Mouse (Mus musculus): ENCODE measurements around the gene Polr3g.
"Not testable (repeated sequence)": the region's sequence is repeated elsewhere in the genome, so short reads cannot be mapped to it uniquely, and the experiment has no call there.

The Polr3g gene

DNA sequence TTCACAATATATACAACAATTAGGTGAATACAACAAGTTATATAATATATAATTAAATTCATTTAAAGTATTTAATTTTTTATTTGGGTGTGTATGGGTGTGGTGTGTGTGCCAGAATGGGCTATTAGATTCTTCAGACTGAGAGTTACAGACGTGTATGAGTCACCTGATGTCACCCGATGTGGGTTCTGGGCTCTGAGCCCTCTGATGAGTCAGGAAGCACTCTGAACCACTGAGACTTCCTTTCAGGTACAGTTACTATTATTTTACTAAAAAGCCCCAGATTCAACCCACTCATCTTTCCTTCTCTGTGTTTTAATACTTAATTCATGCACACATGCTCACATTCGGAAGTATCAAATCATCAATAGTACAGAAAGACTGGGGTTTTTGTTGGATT, 25.9 kb downstream of the Polr3g start:
- DNase-seq: no peak

- DNase-seq: no peak
Measured at GRCm38 (mm10) chr13:81684258-81684657, 26.6 kb downstream of the Polr3g start.

GRCm38 (mm10) chr13:81683107-81683506, 27.7 kb downstream of the Polr3g start:
- DNase-seq: no peak

- no peak for DNase-seq
Measured at GRCm38 (mm10) chr13:81675333-81675732, 35.5 kb downstream of the Polr3g start.

DNA sequence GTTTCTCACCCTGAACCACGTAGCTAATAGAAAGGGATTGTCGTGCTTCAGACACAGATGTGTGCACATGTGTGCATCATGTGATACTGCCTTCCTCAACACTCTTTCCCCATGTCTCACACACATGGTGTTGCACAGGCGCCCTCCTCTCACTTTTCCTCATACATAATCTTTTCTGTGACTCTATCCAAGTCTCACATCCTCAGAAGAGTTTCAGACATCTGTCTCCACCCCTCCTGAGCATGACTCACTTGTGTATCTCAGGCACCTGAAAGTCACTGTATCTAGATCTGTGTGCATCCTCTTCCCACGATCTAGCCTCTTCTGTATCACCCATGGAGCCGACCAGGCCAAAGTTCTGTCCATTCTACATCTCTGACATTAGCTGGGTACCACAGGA, 43.1 kb downstream of the Polr3g start:
- DNase-seq: no peak

GRCm38 (mm10) chr13:81664331-81664698, 46.5 kb downstream of the Polr3g start:
- peak; percentile 48 to 55 for DNase-seq

DNA sequence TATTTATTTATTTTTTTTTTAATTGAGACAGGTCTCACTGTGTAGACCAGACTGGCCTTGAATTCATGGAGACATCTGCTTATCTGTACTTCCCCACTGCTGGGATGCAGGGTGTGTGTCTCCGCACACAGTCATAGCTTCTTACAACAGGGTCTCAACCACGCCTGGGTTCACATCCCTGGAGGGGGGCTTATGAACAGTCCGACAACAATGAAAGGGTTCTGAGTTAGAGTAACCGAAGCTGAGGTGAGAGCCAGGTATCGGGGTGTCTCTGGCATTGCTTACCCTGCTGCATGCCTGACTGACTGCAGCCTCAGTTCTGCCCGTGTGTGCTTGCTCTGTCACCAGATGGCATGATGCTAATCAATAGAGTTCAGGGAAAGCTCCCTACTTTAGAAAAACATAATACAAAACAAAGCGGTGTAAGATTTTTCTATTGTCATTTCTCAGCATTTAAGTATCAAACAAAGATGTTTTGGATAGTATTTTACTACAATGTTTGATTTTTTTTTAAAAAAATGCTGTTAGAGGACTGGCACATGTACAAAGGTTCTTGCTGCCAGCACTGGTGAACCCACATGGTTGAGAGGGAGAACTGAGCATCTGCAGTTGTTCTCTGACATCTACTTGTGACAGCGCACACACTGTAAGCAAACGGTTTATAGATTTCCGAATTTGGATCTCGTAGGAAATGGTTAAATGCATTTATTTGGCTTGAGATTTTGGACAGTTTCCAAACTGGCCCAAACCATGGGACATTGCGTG, 47.1 kb downstream of the Polr3g start:
- peak; percentile 26 to 57 for DNase-seq

DNA sequence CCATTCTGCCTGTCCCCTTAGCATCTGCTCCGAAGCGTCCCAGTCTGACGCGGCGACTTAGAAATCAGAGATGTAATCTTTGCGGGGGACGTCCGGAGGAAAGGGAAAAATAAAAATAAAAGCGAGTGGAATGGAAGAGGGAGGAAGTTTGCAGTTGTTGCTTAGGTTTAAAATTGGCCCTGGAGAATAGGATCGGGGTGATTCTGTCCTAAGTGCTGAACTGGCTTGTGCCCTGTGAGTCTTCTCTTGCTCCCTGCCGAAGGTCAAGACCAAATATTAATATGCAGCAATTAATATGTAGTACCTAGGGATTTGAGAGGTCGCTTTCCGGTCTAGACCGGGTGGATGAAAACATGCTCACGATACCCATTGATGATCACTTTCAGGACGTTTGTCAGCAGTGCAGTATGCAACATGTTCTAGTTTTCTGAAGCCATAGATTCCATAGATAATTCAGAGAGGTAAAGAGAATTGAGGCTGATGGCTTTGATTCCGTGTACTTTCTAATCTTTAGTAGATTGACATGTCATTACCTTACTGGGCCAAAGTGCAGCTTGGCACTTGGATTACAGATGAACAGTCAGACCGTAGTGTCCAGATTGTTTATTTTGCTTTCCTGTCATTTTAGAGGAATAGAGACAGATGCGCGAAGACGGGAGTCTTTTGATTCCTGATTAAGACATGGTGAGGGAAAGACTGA, 52.6 kb downstream of the Polr3g start:
- no peak for DNase-seq

DNA sequence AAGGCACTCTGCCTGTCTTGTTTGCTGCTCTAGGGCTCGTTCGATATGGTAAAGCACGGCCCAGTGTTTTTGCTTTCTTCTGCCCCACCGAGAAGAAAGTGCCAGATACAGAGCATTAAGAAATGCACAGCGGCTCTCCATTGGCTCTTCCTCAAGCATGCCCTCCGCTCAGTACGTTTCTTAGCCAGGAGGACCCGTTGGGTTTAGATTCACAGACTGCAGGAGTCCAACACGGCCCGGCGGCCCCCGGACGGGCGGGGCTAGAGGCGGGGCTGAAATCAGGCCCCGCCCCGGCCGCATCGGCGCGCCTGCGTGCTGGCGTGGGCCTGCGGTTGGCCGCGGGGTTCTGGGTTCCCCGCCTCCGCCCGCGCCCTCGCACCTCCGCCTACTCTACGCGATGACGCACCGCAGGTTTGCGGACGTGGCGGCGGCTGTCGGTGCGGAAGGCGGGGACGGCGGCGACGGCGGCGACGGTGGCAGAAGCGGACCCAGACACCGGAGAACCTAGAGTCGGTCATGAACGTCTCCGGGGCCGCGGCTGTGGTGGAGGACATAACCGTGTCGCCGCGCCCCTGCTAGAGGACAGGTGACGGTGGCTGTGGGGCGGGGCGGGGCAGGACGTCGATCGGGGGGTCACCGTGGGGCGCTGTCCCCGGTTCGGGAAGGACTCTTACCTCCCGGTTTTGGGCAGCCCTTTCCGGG, 53.3 kb downstream of the Polr3g start, which contains the start of gene Lysmd3:
TSS of gene Lysmd3 (plus strand) at position 313 of the 702 bp plus-strand sequence.
- peak; percentile 96 to 97 for DNase-seq

- peak in 1 of 2 experiments; percentile 14 for DNase-seq
Measured at GRCm38 (mm10) chr13:81657008-81657350, 53.8 kb downstream of the Polr3g start.

DNA sequence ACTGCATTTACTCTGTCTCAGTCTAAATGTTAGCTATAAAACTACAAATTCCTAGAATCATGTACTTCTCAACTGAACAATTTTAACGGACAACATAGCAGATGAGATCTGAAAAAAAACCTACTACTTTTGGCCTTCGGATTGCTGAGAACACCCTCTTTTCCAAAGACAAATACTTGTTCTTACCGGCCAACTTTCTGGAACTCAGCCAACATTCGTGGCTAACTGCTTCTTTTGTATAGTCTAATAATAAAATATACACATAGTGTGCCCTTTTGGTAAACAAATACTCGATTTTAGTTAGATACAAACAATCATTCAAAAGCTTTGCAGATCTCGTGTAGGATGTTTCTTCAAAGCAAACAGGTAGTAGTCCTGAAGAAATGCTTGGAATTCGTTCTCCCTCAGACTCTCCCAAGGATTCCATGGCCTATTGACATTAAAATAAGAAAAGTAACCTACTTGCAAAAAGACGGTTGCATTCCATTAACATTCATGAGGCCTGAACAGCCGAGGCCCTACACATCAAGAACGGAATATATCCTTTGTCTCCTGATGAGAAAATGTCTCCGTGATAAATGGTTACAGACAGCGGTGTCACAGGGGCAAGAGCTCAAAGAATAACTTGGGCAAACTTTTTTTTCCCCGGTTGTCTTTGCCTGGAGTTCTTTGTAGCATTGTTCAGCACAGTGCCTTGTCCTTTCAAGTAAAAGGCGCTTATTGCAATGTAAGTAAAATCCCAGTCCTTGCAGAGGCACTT, 54.5 kb downstream of the Polr3g start:
- DNase-seq: peak; percentile 16 to 24

DNA sequence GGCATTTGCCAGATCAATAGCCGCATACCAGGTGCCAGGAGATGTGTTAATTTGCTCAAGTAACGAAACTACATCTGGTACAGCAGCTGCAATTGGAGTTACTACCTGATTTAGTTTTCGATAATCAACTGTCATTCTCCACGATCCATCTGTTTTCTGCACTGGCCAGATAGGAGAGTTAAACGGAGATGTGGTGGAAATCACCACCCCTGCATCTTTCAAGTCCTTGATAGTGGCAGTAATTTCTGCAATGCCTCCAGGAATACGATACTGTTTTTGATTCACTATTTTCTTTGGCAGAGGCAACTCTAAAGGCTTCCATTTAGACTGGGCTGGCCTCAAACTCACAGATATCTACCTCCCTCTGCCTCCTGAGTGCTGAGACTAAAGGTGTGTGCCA, 60.4 kb downstream of the Polr3g start:
- DNase-seq: not testable (repeated sequence)

DNA sequence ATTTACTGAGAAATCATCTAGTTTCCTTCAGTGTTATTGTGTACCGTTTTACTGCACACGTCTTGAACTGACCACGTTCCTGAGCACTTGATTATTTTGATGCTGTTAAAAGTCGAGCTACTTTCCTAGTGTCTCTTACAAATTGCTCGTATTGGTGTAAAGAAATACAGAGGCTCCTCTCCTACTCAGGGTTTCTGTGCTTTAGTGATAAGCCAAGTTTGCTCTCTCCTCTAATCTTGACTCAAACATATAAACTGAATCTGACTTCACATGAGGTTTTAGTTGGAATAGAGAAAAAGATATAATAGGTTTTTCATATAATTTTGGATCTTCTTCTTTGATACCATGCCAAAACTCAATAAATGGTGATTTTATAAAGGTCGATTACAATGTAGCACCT, 64.5 kb downstream of the Polr3g start:
- DNase-seq: no peak

DNA sequence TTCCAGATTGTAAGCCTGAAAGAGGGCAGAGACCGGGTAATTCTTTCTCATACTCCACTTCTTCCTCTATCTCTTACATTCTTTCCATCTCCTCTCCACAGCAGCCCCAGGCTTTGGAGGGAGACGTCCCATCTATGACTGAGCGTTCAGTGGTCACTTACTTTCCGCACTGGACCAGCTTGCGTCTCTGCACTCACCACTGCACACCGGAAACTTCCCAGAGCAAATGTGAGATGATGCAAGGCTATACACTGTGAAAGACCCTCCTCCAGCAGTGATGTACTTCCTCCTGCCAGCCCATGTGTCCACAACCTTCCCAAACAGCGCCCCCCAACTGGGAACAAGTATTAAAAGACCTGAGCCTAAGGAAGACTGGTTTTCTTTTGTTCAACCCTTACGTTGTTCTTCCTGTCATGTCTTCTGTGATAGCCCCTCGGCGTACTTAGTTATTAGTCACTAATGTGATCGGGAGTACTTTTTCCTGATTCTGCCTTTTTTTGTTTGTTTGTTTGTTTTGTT, 66.7 kb downstream of the Polr3g start:
- no peak for DNase-seq

DNA sequence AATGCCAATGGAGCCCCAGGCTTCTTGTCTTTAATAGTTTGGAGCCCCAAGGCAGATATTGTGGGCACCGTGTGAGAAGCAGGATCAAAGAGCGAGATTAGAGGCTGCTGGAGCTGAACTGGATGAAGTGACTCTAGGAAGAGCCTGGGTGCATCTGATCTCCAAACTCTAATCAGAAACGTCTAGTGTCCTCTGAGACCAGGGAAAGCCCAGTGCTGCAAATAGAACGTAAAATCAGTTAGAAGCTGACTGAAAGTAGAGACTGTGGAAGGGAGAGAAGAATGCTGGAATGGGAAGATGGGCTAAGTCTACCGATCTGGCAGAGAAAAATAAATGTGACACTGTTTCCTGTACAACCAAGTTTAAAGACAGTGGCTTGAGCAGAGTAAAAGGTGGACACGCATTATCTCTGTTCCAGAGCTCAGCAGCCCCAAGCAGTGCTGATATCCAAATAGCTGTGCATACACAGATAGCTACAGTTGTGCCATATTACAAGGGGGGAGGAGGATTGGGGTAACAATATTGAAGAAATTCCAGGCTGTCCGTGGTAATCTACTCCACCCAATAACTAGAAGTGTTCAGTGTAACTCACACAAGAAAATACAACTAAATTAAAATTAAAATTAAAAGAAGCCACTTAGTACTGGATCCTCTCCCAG, 68.2 kb downstream of the Polr3g start:
- DNase-seq: no peak

DNA sequence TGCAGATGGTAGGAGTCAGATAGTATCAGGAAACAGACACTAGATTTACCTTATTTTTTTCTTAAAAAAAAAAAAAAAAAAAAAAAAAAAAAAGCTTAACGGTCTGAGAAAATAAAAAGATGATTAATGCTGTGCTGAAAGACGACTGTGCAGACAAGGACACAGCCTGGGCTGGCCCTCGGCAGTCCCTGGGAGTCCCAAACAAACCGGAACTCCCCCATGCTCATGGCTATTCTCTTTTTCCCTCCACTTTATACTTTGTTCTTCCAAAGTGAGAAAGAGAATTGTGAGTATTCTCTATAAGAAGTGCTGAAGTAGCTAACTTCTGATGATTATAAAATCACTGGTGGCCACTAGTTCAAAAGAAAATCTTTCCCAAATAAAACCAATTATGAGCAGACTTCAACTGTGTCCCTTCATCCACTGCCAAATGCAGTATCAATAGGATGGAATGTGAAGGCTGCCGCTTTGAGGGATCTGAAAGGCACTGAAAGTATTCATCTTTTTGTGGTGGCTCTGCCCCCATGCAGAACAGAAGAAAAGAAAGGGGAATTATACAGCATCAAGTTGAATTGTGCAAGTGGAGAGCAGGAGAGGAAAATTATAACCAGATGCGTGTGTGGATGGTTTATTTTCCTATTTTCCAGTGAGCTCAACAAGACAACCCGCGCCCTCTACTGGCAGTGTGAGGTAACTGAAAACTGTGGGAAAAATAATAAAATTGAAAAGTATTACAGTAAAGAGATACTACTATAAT, 69.3 kb downstream of the Polr3g start:
- peak; percentile 74 to 77 for DNase-seq

DNA sequence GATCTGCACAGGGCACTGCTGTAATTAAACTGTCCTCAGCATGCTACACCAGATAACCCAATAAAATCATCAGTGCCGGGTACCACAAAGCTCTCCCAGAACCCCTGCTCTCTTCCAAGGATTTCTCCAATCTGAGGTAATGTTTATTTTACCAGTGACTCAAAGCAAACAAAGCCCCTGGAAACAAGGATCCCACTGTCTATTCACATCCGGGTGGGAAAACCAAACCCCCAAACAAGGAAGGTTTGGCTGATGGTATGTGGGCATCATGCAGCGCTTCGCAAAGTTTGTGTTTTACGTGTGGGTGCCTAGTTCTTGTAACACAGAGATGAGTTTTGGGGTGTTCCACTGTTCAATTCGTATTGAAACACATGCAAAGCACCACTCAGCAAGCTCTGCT, 69.9 kb downstream of the Polr3g start:
- no peak for DNase-seq

- DNase-seq: no peak
Measured at GRCm38 (mm10) chr13:81639624-81640023, 71.2 kb downstream of the Polr3g start.

DNA sequence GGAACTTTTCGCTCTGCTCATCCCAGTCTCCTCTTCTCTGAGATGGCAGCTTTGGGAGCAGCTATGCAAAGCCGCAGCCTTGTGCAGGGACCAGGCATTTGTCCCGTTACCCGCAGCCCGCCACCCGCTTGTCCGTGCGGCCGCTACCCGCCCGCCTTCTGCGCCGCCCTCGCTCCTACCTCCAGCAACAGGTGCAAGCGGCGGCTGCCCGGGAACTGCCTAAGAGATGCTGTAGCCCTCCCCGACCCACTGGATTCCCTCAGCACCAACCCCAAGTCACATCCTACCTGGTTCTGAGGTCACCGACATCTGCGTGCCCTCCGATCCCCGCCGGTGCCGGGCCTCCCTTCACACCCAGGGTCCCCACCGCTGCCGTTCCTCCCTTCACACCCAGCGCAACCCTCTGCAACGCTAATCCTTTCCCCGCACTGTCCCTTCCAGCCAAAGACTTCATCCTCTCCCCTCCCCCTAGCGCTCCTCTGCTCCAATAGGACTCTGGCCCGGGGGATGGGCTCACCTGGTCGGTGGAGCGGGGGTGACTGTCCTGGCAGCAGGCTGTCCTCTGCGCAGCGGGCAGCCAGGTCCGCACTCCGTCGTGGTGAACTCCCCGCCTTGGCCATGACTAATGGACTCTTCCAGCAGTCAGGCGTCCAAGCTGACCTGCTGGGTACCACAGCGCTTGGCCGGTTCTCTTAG, 77.9 kb downstream of the Polr3g start, which contains the start of gene Adgrv1:
TSS of gene Adgrv1 (minus strand) at position 435 of the 696 bp plus-strand sequence.
- DNase-seq: peak; percentile 87 to 89

DNA sequence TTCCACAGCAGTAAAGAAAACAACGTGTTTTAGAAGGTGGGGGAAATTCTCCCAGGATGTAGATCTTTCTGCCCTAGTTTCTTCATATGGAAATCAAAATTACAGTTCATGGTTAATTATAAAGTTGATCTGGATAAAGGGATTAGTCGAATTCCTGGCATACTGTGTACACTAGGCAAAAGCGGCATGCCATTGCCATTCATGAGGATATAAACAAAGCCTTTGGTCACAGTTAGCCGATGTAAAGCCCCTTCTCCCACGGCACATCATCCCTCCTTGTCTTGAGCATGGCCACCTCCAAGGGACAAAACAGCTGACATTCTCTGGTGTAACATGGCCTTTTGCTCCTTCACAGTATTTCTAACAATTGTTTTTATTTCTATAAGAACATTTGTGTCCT, 80.2 kb downstream of the Polr3g start:
- no peak for DNase-seq

DNA sequence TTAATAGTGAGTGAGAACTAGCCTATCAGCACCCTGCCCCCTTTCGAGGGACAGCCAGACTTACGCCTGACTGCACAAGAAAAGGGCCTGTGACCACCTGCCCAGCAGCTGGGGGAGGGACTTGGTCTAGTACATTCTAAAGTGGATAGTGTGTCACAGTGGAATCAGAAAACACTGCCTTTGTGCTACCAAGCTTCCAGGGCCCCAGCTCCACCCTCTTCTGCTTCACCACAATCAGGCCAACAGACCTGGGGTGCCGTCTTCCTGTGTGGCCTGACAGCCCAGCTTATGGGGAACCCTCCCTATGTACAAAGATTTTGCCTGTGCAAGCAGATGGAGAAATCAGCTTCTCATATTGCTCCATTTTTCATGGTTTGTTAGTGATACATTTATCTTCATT, 81.4 kb downstream of the Polr3g start:
- peak in 1 of 2 experiments; percentile 2 for DNase-seq
